Mouse (Mus musculus): ENCODE measurements around the gene Gcnt3. TPM values are rescaled to one million over a fixed set of nuclear protein-coding genes. Genes with fewer than 3 reads are reported as not detected.

The Gcnt3 gene
- polyA plus RNA-seq, 1 experiment from 2014 or later = not detected

DNA sequence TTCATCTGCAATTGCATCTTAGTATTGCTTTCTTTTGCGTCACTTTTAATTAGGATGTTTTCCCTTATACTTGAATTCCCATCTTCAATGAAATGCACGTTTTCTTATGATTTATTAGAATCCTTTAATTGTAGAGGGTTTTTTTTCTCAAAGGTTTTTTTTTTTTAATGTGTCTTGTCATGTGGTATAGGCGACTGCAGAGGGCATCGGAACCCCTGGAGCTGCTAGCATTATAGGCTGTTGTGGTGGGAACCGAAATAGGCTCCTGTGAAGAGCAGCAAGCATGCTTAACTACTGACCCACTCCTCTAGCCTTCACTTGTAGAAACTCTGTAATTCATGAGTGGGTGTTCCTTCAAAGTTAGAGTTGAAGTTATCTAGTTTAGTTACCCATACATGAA is 47.5 kb downstream of the Gcnt3 start:
- WGBS = 15% methylated on average over 5 of the region's 5 CpGs
- no peak overlapping the region for H3K27ac ChIP-seq

DNA sequence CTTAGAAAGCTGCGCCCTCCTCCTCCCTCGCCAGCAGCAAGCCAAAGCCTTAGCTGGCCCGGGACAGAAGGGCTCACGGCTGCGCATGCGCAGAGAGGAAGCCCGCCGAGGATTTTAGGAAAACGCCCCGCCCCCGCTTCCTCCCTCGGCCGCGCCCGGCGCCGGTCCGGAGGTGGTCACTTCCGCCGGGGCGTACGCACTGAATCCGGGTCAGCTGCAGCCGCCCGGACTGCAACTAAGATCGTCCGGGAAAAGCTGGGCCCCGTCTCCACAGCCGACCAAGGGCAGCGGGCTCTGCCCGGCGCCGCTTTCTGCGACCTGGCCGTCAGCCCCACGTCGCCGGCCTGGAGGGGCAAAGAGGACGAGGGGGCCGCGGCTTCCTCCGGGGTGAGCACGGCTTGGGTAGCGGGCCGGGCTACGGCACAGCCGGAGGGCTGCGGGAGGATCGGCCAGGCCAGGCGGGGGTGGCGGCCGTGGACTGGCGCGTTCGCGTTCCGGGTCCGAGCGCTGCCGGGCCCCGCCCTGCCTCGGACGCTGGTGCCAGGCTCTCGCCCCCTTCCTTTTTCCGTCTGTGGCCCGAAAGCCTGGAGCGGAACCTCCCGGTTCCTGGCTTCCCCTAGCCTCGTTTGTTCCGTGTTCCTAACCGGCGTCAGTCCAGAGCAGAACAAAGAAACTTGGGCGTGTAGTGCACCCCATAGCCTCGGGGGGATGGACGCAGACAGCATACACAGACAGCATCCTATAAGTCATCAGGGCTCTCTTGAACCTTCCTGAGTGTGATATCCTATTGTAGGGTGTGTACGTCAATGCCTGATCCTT is 48.4 kb downstream of the Gcnt3 start, which contains the start of gene Bnip2:
Gene Bnip2, plus strand, starts transcription at position 164 of the 819 bp plus-strand sequence.
- under 1% methylated on average over 76 of the region's 76 CpGs for WGBS
- Histone ChIP-seq H3K36me3 (peaks cover 5% of the 10 kb centered on the region; the same call in 1 of the 2 replicates), H3K27ac (peak within 1 kb of the TSS; percentile 92), H3K9me3 (no peaks in the 10 kb centered on the region), H3K4me1 (peaks cover 26% of the 10 kb centered on the region), H3K4me2 (replicated peaks) (peak within 1 kb of the TSS; percentile 65), H3K4me3 (peak within 1 kb of the TSS; percentile 99), H3K27me3 (replicated peaks) (no peaks in the 10 kb centered on the region), H3K9ac (peak within 1 kb of the TSS; percentile 97)
- peak; percentile 94 for ATAC-seq (ENCODE audit: low FRiP score, low read depth)

More for the DNA sequence above, 47.5 kb downstream of the Gcnt3 start:
- Histone ChIP-seq H3K4me3 (peak overlapping the region; percentile 99), H3K36me3 (peaks cover 12% of the 10 kb centered on the region; the same call in 1 of the 2 replicates), H3K4me2 (replicated peaks) (peak overlapping the region; percentile 65), H3K9ac (peak overlapping the region; percentile 97), H3K27me3 (replicated peaks) (no peaks in the 10 kb centered on the region), H3K4me1 (peaks cover 26% of the 10 kb centered on the region), H3K9me3 (no peaks in the 10 kb centered on the region)
- no peak for ATAC-seq (ENCODE audit: low FRiP score, low read depth)

DNA sequence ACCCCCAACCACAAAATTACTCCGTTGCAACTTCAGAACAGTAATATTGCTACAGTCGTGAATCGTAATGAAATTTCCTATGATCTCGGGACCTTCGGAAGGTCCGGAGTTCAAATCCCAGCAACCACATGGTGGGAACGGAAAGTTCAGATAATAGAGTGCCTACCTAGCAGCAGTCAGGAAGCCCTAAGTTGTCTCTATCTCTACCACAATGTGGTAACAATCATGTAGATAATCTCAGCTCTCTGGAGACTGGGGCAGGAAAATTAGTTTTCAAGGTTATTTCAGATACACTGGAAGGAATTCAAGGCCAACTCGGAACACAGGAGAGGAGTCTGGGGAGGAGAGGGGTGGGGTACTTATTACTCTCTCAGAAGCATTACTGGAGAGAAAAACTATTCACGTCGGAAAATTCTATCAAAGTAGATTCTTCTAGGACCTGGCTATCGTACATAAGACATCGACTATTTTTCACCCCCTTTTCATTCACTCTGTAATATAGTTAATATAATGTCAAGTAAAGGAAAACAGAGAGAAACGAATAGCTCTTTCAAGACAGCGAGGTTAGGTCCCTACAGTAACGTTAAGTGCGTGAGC is 49.1 kb downstream of the Gcnt3 start:
- Histone ChIP-seq H3K9me3 (no peaks in the 10 kb centered on the region), H3K4me2 (replicated peaks) (peak overlapping the region; percentile 65)

DNA sequence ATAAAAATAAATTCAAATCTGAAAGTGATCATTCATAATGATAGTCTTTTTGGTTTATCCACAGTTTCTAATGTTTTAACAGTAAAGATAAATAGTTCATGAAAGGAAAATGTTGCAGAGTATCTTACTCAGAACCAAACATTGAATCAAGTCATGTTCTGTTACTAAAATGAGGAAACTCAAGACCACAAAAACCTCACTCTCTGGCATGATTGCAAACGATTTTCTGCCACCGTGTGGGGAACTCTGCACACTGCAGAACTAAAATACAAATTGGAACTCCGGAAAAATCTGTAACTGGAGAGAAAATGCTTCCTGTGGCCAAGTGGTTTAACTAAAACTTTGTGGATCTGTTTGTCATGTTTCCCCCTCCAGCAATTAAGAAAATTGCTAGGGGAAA is 50.3 kb downstream of the Gcnt3 start:
- ATAC-seq (ENCODE audit: low FRiP score, low read depth) = no peak
- Histone ChIP-seq H3K9me3 (no peaks in the 10 kb centered on the region), H3K4me3 (no peak overlapping the region), H3K4me2 (replicated peaks) (no peak overlapping the region), H3K4me1 (peaks cover 19% of the 10 kb centered on the region), H3K27ac (no peak overlapping the region), H3K27me3 (replicated peaks) (no peaks in the 10 kb centered on the region), H3K9ac (no peak overlapping the region), H3K36me3 (peaks cover 5% of the 10 kb centered on the region; the same call in 1 of the 2 replicates)
- 5% methylated on average over 3 of the region's 3 CpGs for WGBS

More for the DNA sequence above, 49.1 kb downstream of the Gcnt3 start:
- ATAC-seq (ENCODE audit: low FRiP score, low read depth) = no peak
- peaks cover 5% of the 10 kb centered on the region; the same call in 1 of the 2 replicates for H3K36me3 ChIP-seq
- no peaks in the 10 kb centered on the region for H3K27me3 ChIP-seq (replicated peaks)
- H3K9ac ChIP-seq = peak overlapping the region; percentile 97; the same call in 1 of the 2 replicates
- peak overlapping the region; percentile 92 for H3K27ac ChIP-seq
- H3K4me1 ChIP-seq = peaks cover 26% of the 10 kb centered on the region
- WGBS = 41% methylated on average over 16 of the region's 16 CpGs
- peak overlapping the region; percentile 99 for H3K4me3 ChIP-seq

DNA sequence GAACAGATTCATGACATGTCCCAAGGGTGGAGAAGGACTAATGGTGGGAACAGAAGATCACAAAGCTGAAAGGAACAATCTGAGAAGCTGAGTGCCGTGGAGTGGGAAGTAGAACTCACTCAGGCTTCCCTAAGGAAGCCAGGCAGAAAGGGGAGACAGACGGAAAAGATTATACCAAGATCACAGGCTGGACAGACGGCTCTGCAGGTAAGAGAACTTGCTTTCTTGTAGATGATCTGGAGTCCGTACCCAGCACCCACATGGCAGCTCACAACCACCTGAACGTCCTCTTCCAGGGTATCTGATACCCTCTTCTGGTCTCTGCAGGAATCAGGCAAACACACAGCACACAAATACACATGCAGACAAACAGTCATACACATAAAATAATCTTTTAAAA is 51.3 kb downstream of the Gcnt3 start:
- Histone ChIP-seq H3K4me2 (replicated peaks) (no peak overlapping the region), H3K4me1 (peaks cover 13% of the 10 kb centered on the region), H3K27me3 (replicated peaks) (no peaks in the 10 kb centered on the region), H3K36me3 (no peaks in the 10 kb centered on the region), H3K27ac (no peak overlapping the region), H3K4me3 (no peak overlapping the region), H3K9ac (no peak overlapping the region), H3K9me3 (no peaks in the 10 kb centered on the region)
- 83% methylated on average over 5 of the region's 5 CpGs for WGBS
- ATAC-seq (ENCODE audit: low FRiP score, low read depth) = no peak

DNA sequence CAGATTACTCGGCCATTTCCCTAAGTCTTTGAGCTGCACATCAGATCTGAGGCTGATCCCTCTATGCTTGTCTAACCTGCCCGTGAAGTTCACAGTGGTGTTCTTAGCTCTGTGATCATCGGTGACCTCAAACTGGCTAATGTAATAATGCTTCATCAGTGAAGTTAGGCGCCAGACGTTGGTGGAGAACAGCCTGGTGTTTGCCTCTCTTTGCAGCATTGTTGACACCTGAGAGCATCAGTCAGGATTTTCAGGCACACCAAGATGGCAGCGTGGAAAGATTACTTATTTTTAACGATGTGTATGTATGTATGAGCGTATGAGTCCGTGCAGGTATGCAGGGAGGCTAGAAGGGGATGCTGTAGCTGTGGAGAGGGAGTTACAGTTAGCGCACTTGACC is 51.8 kb downstream of the Gcnt3 start:
- no peaks in the 10 kb centered on the region for H3K9me3 ChIP-seq
- no peak overlapping the region for H3K27ac ChIP-seq
- ATAC-seq (ENCODE audit: low FRiP score, low read depth) = no peak
- H3K4me1 ChIP-seq = peaks cover 7% of the 10 kb centered on the region
- H3K4me2 ChIP-seq (replicated peaks) = no peak overlapping the region
- no peak overlapping the region for H3K4me3 ChIP-seq
- 84% methylated on average over 10 of the region's 10 CpGs for WGBS
- H3K36me3 ChIP-seq = no peaks in the 10 kb centered on the region
- no peak overlapping the region for H3K9ac ChIP-seq
- H3K27me3 ChIP-seq (replicated peaks) = no peaks in the 10 kb centered on the region

DNA sequence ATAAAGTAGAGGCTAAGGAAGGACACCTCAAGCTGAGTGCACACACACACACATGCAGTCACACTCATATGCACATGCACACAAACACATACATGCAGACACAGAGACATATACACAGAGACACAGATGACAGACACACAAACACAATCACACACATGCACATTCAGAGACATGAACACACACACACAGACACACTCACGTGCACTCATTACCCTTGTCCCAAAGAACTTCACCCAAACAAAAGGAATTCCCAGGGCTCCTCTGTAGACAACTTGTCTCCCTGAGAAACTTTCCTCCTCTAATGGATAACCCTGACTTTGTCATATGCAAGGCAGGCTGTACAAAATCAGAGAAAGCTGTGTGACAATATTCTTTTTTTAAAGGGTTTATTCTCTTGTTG is 52.4 kb downstream of the Gcnt3 start:
- ATAC-seq (ENCODE audit: low FRiP score, low read depth) = no peak
- WGBS = 67% methylated on average over 1 of the region's 1 CpGs
- H3K9me3 ChIP-seq = no peaks in the 10 kb centered on the region
- no peak overlapping the region for H3K9ac ChIP-seq
- no peaks in the 10 kb centered on the region for H3K27me3 ChIP-seq (replicated peaks)
- no peak overlapping the region for H3K4me3 ChIP-seq
- H3K27ac ChIP-seq = no peak overlapping the region
- H3K4me2 ChIP-seq (replicated peaks) = no peak overlapping the region
- H3K4me1 ChIP-seq = peaks cover 2% of the 10 kb centered on the region; the same call in 1 of the 2 replicates
- H3K36me3 ChIP-seq = no peaks in the 10 kb centered on the region

Other genes starting within 250 kb of the Gcnt3 start
- gene Bnip2, start 48.6 kb downstream of the Gcnt3 start, polyA plus RNA-seq (2016; fragmentation: Nextera tagmentation; extraction: Ambion mirVana) = 94.7 and 105 TPM in 2 replicates
- gene Gtf2a2, start 25.5 kb downstream of the Gcnt3 start, polyA plus RNA-seq (2016; fragmentation: Nextera tagmentation; extraction: Ambion mirVana) = 173 and 183 TPM in 2 replicates
- gene Fam81a, start 104.5 kb upstream of the Gcnt3 start, polyA plus RNA-seq (2016; fragmentation: Nextera tagmentation; extraction: Ambion mirVana) = 2.4 and 3.0 TPM in 2 replicates
- 10.9 and 11.3 TPM in 2 replicates for gene Myo1e, start 169.3 kb upstream of the Gcnt3 start, polyA plus RNA-seq (2016; fragmentation: Nextera tagmentation; extraction: Ambion mirVana)